Mouse (Mus musculus) hindbrain, embryonic 16.5 days (tissue): ENCODE data around the gene Rsad1. TPM values are rescaled to one million over a fixed set of nuclear protein-coding genes. Genes with fewer than 3 reads are reported as not detected.

ENCODE experiments used
- ATAC-seq: fragments of 200-750 bp; cut with Nextera tagmentation; 2 replicates; pipeline ENCODE4 v1.8.0; 2017; ENCODE audit warnings: moderate TSS enrichment, moderate library complexity
- H3K27ac ChIP-seq: fragments of 300-500 bp; sonication (generic); 2 replicates; pipeline ENCODE4 v1.5.1; 2014; ENCODE audit warnings: low read depth, mild to moderate bottlenecking, control low read depth, low read length, moderate library complexity
- H3K27me3 ChIP-seq: fragments of 300-500 bp; sonication (generic); replicated peaks from 2 replicates; pipeline ENCODE4 v1.6.1; 2014; ENCODE audit warnings: low read length; ENCODE audit not compliant: control insufficient read depth, insufficient read depth
- H3K36me3 ChIP-seq: fragments of 300-500 bp; sonication (generic); 2 replicates; pipeline ENCODE4 v1.6.1; 2014; ENCODE audit warnings: mild to moderate bottlenecking, low read length, moderate library complexity, mixed read lengths; ENCODE audit not compliant: control insufficient read depth, insufficient read depth
- H3K4me1 ChIP-seq: fragments of 300-500 bp; sonication (generic); 2 replicates; pipeline ENCODE4 v1.6.1; 2014; ENCODE audit warnings: low read depth, low read length; ENCODE audit not compliant: control insufficient read depth, insufficient read depth
- H3K4me2 ChIP-seq: fragments of 300-500 bp; sonication (generic); 2 replicates; pipeline ENCODE4 v1.6.1; 2014; ENCODE audit warnings: mild to moderate bottlenecking, low read length, control low read depth, moderate library complexity
- H3K4me3 ChIP-seq: fragments of 300-500 bp; sonication (generic); 2 replicates; pipeline ENCODE4 v1.5.1; 2014; ENCODE audit warnings: mild to moderate bottlenecking, low read length, control low read depth, moderate library complexity
- H3K9ac ChIP-seq: fragments of 300-500 bp; sonication (generic); 2 replicates; pipeline ENCODE4 v1.6.1; 2014; ENCODE audit warnings: low read depth, mild to moderate bottlenecking, control low read depth, low read length, moderate library complexity
- H3K9me3 ChIP-seq: fragments of 300-500 bp; sonication (generic); 2 replicates; pipeline ENCODE4 v1.6.1; 2014; ENCODE audit warnings: mild to moderate bottlenecking, low read length, moderate library complexity; ENCODE audit not compliant: control insufficient read depth
- WGBS: fragments of 180-500 bp; shearing (Covaris S2); extraction: QIAGEN DNeasy Blood & Tissue Kit; methylation state at CpG from one replicate; pipeline ENCODE4 v1.1.7; 2014; 5-methylcytosine and 5-hydroxymethylcytosine counted together
- polyA plus RNA-seq: library from polyadenylated mRNA; unstranded; fragments of >200 nt; fragmentation: Nextera tagmentation; extraction: Ambion mirVana; gene quantifications from 2 replicates; pipeline ENCODE4 v1.2.1, GENCODE M21; 2015

The Rsad1 gene
- polyA plus RNA-seq, 1 experiment from 2014 or later, result 11.7 TPM

DNA sequence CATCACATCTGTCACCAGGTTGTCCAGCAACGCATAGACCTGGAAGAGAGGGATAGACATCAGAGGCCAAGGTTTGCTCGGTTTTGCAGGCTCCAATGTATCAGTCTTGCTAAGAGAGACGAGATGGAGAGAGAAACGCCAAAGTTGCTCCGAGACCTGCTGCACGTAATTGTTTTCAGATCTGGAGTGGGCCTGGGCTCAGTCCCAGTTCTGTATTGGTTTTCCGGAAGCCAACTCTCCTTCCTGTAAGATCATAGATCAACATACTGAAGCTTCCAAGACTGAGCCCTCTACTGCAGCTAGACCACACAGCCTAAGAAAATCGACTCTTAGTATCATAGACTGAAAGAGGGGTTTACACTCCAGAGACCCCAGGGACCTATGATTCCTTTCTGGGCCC is 47.6 kb downstream of the Rsad1 start:
- 86% methylated on average over 8 of the region's 8 CpGs for WGBS
- ATAC-seq, result no peak
- Histone ChIP-seq H3K4me3 (no peak overlapping the region), H3K4me1 (peaks cover 18% of the 10 kb centered on the region), H3K36me3 (no peaks in the 10 kb centered on the region), H3K27ac (no peak overlapping the region), H3K9me3 (no peaks in the 10 kb centered on the region), H3K9ac (no peak overlapping the region), H3K27me3 (peaks cover 2% of the 10 kb centered on the region; the same call in 1 of the 2 replicates), H3K4me2 (no peak overlapping the region)

DNA sequence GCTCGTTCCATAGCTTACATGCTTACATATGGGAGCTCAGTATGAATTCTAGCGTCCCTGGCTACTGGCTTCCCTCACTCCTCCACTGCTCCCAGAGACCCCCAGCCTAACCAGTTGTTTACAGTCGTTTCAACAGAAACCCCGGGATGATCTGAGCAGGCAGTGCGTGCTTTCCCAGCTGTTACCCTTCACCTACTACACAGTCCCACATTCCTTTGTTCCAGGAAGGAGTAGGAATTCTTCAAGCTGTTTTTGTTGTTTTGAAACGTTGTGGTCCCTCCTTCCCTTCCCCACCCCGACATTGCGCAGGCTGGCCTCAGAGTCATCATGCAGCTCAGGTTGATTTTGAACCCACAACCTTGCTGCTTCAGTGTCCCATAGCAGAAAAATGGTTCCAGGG is 48.7 kb downstream of the Rsad1 start:
- WGBS, result 29% methylated on average over 8 of the region's 8 CpGs
- H3K4me3 ChIP-seq, result no peak overlapping the region; the same call in 1 of the 2 replicates
- no peak overlapping the region for H3K9ac ChIP-seq
- H3K4me2 ChIP-seq, result peak overlapping the region; percentile 60
- no peaks in the 10 kb centered on the region for H3K36me3 ChIP-seq
- H3K27ac ChIP-seq, result no peak overlapping the region
- H3K9me3 ChIP-seq, result no peaks in the 10 kb centered on the region
- H3K27me3 ChIP-seq, result peaks cover 2% of the 10 kb centered on the region; the same call in 1 of the 2 replicates
- H3K4me1 ChIP-seq, result peaks cover 18% of the 10 kb centered on the region
- no peak for ATAC-seq

DNA sequence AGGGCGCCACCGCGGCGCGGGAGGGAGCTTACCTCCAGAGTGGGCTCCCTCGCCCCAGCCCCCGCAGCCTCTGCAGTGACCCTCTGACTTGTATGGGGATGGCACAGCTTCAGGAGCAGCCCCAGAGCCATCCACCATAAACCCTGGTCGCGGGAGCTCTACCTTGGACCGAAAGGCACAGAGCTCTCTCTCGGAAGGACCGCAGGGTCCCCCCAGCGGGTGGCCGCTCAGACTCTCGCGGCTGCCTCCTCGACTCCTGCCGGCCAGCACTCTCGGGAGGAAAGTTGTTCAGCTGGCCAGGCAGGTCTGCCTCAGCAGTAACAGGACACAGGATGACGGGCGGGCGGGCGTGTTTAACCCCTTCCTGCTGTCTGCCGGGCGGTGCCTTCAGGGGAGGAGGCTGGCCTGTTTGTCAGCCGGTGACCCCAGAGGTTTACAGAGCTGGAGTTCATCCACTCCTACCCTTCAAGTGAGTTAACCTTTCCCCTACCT is 49.3 kb downstream of the Rsad1 start, which contains the start of gene Epn3:
Gene Epn3 (minus strand): TSS at position 314 of the 492 bp plus-strand sequence.
- 0% methylated on average over 21 of the region's 26 CpGs for WGBS
- H3K36me3 ChIP-seq, result no peaks in the 10 kb centered on the region
- peak within 1 kb of the TSS; percentile 36 for H3K4me3 ChIP-seq
- H3K4me1 ChIP-seq, result peaks cover 18% of the 10 kb centered on the region
- no peaks in the 10 kb centered on the region for H3K9me3 ChIP-seq
- H3K27me3 ChIP-seq, result peaks cover 2% of the 10 kb centered on the region; the same call in 1 of the 2 replicates
- peak within 1 kb of the TSS; percentile 55 for H3K27ac ChIP-seq
- H3K9ac ChIP-seq, result peak within 1 kb of the TSS; percentile 58
- peak; percentile 40; the same call in 1 of the 2 replicates for ATAC-seq
- peak within 1 kb of the TSS; percentile 60 for H3K4me2 ChIP-seq

DNA sequence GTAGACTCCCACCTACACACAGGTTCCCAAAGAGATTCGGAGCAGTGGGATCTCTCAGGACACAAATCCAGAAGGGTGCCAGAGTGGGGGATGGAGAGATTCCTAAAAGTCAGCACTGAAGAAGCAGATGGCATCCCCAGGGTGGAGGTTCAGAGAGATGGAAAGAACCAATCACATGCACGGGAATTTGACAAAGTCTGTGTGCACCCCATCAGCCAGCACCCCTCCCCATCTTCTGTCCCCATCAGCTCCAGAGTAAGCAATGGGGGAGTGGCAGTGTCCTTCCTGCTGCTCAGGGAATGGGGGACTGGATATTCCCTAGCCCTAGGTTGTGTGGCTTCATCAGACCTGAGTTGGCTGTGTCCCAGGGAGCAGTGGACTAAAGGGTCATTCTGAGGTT is 50.0 kb downstream of the Rsad1 start:
- H3K4me1 ChIP-seq, result peaks cover 18% of the 10 kb centered on the region
- H3K4me2 ChIP-seq, result peak overlapping the region; percentile 60
- H3K27me3 ChIP-seq, result peaks cover 2% of the 10 kb centered on the region; the same call in 1 of the 2 replicates
- peak; percentile 59 for ATAC-seq
- H3K4me3 ChIP-seq, result peak overlapping the region; percentile 36
- WGBS, result 8% methylated on average over 2 of the region's 2 CpGs
- peak overlapping the region; percentile 58 for H3K9ac ChIP-seq
- H3K36me3 ChIP-seq, result no peaks in the 10 kb centered on the region
- H3K27ac ChIP-seq, result 0 out of 2 replicates have a peak overlapping the region, but pooled peaks have one; percentile 7
- H3K9me3 ChIP-seq, result no peaks in the 10 kb centered on the region

DNA sequence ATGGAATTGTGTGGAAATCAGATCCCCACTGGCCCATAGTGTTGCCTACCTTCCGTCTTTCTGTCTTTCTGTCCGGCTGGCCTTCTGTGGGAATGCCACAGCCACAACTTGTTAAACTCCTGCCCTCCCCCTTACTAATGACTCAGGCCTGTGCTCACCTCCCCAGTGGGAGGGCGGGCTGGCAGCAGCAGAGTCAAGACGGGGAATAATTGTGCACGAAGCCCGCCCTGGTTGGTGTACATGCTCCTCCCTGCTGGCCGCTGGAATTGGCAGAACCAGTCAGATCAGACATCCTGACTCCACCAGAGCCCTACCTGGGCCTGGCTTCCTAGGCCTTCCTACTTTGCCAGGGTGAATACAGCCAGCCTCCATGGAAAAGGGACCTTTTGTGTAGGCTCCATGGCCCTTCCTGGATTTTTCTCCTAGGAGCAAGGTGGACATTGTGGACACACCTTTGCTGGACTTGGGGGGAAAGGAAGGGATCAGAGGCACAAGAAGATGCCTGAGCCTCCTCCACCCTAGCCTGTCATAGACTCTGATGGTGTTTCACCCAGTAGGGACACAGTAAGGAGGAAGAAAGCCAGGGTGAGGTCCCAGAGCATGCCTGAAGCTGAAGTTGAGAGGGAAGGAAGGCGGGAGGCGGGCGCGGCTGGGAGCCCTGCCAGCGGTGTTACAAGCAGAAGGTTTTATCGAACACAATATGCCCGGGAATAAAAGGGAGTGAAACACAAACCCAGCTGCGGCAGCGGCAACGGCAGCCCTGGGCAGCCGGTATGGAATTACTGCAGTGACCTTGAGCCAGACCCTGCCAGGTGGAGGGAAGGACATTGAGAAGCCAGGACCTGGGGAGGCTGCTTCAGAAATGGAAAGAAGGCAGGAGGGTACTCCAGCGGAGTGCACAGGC is 50.7 kb downstream of the Rsad1 start:
- Histone ChIP-seq H3K9me3 (no peaks in the 10 kb centered on the region), H3K4me2 (peak overlapping the region; percentile 60), H3K27me3 (peaks cover 2% of the 10 kb centered on the region; the same call in 1 of the 2 replicates), H3K27ac (peak overlapping the region; percentile 54; the same call in 1 of the 2 replicates), H3K4me3 (no peak overlapping the region; the same call in 1 of the 2 replicates), H3K4me1 (peaks cover 18% of the 10 kb centered on the region), H3K36me3 (no peaks in the 10 kb centered on the region), H3K9ac (peak overlapping the region; percentile 7; the same call in 1 of the 2 replicates)
- peak; percentile 53 for ATAC-seq
- WGBS, result 19% methylated on average over 19 of the region's 19 CpGs

DNA sequence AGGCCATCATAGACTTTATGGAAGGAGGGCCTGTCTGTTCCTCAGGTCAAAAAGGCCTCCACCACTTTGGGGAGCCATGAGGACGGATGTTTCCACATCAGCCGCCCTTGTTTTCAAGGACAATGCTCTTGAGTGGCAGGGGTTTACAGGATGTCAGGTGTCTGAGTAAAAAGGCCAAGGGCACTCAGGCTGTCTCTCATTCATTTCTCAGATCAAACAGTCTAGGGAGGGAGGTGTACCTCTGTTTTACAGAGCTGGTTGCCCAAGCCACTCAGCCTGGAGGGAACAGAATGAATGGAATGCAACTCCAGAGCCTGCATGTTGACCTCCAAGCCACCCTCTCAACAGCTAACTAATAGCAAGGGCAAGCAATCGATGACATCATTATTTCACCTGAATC is 53.6 kb downstream of the Rsad1 start:
- Histone ChIP-seq H3K27ac (no peak overlapping the region), H3K4me2 (no peak overlapping the region), H3K9me3 (no peaks in the 10 kb centered on the region), H3K4me1 (peaks cover 20% of the 10 kb centered on the region), H3K36me3 (no peaks in the 10 kb centered on the region), H3K27me3 (peaks cover 5% of the 10 kb centered on the region), H3K4me3 (no peak overlapping the region), H3K9ac (no peak overlapping the region)
- WGBS, result 75% methylated on average over 3 of the region's 3 CpGs
- no peak for ATAC-seq

DNA sequence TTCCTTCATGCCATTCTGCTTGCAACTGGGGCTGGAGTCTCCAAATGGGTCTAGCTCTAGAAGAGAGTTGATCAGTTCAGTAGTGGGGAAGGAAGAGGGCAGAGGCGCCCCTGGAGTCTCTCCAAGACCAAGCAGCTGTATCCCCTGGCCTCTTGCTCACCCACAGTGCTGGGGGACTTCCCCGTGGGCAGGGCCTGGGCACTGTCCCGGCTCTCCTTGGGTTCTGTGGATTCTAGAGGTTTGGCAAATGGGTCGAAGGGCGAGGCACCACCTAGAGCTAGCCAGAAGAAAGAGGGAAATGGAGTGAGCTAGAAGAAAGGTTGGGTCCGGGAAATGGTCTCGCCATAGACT is 57.3 kb downstream of the Rsad1 start:
- no peak for ATAC-seq
- H3K4me1 ChIP-seq, result peaks cover 3% of the 10 kb centered on the region; the same call in 1 of the 2 replicates
- no peaks in the 10 kb centered on the region for H3K36me3 ChIP-seq
- H3K27me3 ChIP-seq, result peaks cover 3% of the 10 kb centered on the region
- H3K9ac ChIP-seq, result peak overlapping the region; percentile 63; the same call in 1 of the 2 replicates
- no peaks in the 10 kb centered on the region for H3K9me3 ChIP-seq
- H3K4me2 ChIP-seq, result peak overlapping the region; percentile 74
- peak overlapping the region; percentile 49 for H3K4me3 ChIP-seq
- H3K27ac ChIP-seq, result no peak overlapping the region
- 67% methylated on average over 7 of the region's 7 CpGs for WGBS

DNA sequence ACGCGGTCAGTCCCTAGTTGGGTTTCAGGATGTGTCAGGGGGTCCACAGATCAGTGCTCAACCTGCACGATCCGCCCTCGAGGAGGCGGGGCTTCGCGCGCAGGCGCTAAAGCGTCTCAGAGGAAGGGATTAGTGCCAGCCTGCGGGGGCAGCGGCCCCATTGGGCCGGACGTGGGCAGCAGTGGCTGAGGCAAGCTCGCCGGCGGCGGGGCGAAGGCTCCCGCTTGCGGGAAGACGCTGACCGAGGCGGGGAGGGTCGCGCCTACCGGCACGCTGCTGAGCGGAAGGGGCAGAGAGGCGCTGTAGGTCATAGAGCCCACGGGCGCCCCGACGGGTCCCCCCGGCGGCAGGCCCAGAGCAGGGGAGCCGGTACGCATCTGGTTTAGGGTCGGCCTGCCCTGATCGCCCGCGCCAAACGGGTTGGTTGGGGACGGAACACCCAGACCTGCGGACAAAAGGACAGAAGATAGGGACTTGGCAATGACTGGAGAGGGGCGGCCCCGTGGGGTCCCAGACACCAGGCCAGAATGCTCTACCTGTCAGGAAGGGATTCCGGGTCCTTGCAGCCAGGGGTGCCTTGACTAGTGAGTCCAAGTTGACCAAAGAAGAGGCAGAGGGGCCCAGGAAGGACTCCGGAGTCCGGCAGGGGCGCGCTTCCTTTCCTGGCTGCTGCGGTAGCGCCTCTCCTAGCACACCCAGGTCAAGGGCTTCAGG is 57.9 kb downstream of the Rsad1 start:
- WGBS, result 5% methylated on average over 55 of the region's 55 CpGs
- Histone ChIP-seq H3K27ac (no peak overlapping the region), H3K9ac (peak overlapping the region; percentile 63), H3K36me3 (no peaks in the 10 kb centered on the region), H3K4me3 (peak overlapping the region; percentile 49), H3K9me3 (no peaks in the 10 kb centered on the region), H3K4me2 (peak overlapping the region; percentile 74), H3K4me1 (peaks cover 3% of the 10 kb centered on the region; the same call in 1 of the 2 replicates), H3K27me3 (peaks cover 3% of the 10 kb centered on the region)
- peak; percentile 63 for ATAC-seq
